Mouse (Mus musculus) T-helper 17 cell (primary cell): ENCODE data around the gene Tuba1b.
"Not testable (repeated sequence)": the region's sequence is repeated elsewhere in the genome, so short reads cannot be mapped to it uniquely, and the experiment has no call there.

Experiments used
- in situ Hi-C, 2 experiments: fragments of 300-600 bp; cut with MboI, MseI; formaldehyde crosslinking; loops; 1 replicate in 1 of 2; 2 replicates in 1 of 2; pipeline ENCODE4 v1.15.1; 2025; ENCODE audit warnings: high pct_unique_total_duplicates in 2 of 2

Tuba1b gene

DNA sequence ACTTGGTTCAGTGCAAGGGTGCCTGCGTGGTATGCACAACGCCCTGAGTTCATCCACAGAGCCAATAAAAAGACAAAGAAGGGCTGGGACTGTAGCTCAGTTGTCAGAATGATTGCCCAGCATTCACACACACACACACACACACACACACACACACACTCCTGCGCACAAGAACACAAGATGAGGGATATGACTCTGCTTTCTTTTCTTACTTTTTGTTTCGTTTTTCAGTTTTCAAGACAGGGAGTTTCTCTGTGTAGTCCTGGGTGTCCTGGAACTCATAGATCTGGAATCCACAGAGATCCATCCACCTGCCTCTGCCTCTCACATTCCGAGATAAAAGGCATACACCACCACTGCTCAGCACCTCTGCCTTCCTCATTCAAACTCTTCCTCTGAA lies 6.8 kb downstream of the Tuba1b start:
- in situ Hi-C loops: no loop called here

DNA sequence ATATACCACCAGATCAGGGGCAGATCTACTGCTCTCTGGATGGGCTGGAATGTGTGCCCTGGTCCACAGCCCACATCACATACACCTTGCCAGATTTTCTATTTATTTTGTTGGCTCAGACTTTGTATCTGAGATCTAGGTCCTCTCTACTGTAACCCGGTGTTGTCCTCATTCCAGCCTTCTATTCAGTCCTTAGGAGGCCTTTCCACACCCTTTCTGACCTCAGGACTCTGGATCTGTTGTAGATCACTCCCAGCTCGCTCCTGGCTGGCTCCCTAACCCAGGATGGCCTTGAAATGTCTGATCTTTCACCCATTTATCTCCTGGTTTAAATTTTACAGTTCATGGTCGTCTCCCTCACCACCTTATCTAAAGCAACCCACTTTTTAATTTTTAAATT lies 9.7 kb downstream of the Tuba1b start:
- in situ Hi-C loops: no loop called here

- in situ Hi-C loops: no loop called here
Measured at GRCm38 (mm10) chr15:98923031-98923537, 11.3 kb downstream of the Tuba1b start.

DNA sequence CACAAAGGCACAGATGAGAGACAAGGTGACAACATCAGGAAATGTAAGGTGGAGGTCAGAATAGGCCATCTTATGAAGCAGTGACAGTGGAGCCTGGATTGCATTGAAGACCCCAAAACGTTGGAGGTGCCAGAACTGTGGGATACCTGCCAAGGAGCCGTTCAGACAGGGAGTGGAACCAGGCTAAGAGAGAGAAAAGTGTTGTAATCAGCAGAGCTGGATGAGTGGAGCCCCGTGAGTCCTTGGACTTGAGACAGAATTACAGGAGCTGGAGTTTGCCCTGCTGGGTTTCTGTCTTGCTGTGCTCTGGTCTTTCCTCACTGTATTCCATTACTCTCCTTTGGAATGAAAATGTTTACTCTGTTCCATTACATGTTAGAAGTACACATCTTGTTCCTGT lies 11.8 kb downstream of the Tuba1b start:
- in situ Hi-C loops: no loop called here

DNA sequence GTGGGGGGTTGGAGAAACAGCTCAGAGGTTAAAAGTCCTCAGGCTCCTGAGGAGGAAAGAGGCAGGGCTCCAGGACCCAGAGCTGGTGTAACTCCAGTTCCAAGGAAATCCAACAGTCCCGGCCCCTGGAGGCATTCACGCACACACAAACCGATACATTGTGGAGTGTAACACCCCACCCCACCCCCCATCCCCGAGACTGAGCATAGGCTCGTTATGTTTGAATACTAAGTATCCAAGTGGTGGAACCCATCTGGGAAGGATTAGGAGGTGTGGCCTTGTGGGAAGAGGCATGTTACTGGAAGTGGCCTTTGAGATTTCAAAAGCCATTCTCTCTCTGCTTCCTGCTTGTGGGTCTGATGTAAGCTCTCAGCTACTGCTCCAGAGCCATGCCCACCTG lies 12.9 kb downstream of the Tuba1b start:
- in situ Hi-C loops: no loop called here

DNA sequence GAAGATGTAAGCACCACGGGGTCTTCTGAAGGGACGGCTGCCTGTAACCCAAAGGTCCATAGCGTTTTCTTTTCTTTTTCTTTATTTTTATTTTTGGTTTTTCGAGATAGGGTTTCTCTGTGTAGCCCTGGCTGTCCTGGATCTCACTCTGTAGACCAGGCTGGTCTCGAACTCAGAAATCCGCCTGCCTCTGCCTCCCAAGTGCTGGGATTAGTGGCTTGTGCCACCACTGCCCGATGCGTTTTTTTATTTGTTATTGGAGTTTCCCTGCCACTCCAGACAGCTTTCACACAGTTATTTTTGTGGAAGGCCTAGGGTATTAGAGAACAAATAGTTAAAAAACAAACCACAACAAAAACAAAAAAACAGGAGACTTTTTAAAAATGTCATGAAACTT lies 15.9 kb downstream of the Tuba1b start:
- in situ Hi-C loops: not testable (repeated sequence)

DNA sequence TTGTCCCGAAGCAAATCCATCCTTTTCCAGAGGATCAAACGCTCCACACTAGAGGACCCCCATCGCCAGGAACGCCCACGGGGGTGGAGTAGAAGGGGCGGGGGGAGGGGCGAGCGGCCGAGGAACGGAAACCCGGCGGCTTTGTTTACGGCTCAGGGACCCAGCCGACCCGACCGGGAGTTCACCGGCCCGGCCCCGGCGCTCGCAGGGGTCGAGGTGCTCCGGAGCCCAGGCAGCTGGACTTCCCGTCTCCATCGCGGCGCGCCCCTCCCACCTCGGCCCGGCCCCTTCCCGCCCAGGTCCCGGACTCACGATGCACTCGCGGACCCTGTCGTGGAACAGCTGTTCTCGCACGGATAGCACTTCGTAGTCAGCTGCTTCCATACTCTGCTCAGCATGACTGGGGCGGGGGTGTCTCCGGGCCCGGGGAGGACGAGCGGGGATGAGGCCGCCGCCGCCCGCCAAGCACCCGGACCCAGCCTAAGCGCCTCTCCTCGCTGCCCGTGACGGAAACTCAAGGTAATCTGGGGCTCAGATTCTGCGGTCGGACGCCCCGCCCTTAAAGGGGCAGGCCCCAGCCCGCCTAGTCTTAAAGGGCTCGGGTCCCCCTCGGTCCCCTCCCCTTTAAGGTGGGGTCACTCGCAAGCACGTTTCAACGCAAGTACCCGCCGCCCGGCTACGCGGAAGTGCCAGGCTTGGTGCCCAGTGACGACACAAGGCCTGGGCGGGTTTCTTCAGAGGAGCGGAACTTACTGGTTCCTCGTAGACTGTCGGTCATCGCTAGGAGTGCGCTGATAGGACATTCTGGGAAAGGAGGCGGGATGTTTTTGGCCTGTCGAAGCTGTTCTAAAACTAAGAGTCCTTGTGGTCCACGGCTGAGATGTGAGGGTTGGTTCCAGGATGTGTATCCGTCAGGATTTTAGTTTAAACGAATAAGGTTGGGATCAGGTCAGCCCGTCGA lies 16.5 kb downstream of the Tuba1b start, which contains the start of gene Lmbr1l:
Gene Lmbr1l, minus strand, starts transcription at position 694 of the 961 bp plus-strand sequence.
- in situ Hi-C loops: no loop called here

- in situ Hi-C loops: no loop called here
Measured at GRCm38 (mm10) chr15:98917091-98917490, 17.3 kb downstream of the Tuba1b start.

- in situ Hi-C loops: no loop called here
Measured at GRCm38 (mm10) chr15:98916016-98916415, 18.3 kb downstream of the Tuba1b start.

DNA sequence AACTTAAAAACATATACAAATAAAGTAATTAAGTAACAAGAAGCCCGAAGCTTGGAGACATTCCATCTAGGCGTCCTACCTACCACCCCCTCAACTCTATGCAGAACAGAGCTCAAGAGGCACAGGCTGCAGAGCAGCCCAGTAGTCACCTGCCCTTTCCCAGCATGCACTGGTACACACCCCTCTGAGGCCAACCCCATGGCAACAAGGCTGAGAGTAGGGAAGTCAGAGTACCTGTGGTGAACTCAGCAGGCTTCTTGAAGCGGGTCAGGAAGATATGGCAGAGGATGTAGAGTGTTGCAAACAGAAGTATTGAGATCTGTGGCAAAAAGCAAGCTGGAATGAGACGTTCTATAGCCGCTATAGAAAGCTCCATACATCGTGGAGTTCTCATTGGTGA lies 19.5 kb downstream of the Tuba1b start:
- in situ Hi-C loops: no loop called here

DNA sequence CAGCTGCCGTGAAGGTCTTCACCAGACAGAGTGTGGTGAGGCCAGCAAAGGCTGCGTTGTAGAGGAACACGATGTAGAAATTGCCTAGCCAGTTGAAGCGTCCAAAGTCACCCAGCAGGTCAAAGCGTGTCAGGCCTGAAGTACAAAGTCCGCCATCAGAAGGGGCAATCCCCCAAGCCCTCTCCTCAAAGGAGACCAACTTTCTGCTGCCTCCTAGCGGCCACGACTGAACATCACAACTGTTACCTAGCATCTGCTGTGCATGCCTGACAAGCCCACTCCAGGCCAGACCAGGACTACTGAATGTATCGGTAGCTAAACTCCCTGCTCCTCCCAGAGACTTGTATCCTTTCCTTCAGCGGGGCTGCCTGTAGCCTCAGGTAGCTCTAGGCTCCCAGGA lies 29.7 kb downstream of the Tuba1b start:
- in situ Hi-C loops: no loop called here

GRCm38 (mm10) chr15:98902600-98902999 lies 31.8 kb downstream of the Tuba1b start:
- in situ Hi-C loops: no loop called here

DNA sequence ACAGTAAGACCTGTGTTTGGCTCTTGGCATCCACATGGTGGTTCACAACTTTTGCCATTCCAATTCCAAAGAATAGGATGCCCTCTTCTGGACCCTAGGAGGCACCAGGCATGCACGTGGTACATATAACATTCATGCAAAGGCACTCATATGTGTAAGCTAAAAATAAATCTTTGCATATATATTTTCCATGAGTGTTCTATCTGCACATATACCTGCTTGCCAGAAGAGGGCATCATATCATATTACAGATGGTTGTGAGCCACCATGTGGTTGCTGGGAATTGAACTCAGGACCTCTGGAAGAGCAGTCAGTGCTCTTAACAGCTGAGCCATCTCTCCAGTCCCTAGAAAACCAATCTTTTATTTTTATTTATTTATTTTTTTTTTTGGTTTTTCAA lies 32.8 kb downstream of the Tuba1b start:
- in situ Hi-C loops: no loop called here

DNA sequence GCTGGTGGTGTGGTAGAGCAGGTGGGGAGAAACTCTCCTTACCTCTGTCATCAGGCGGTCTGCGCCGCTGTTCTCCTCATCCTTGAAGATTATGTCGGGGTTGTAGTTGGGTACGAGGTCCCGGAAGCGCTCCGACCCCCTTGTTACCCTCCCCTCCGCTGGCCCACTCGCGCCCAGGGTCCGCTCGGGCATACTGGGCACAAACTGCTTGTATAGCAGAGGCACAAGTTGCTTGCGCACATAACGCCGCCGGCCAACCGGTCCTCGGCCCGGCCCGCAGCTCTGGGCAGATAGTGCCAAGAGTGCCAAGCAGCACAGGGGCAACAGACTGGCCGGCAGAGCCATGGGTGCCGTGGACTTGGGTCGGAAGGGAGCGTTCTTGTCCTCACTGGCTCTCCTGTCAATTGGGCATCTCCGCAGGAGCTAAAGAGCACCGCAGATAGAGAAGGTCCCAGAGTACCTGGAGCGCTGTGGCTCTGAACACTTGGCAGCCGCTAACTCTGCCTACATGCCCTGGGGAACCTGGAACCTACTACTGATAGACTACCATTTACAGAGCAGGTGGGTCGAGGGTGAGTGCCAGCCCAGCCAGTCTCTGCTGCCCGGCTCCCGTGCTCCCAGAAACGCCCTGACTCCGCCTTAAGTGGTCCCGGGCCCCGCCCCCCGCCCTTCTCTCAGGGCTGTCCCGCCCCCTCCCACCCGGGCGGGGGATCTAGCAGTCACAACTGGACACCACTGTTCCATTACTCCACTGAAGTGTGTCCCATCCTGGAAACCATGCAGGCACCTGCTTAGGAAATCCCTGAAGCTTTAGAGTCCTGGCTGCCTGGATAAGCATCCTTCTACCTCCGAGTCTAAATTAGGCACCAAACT lies 36.2 kb downstream of the Tuba1b start, which contains the start of gene Dhh:
Gene Dhh, minus strand, starts transcription at position 613 of the 873 bp plus-strand sequence.
- in situ Hi-C loops: loop anchor here in 1 of 2 experiments (5.0 kb wide), 1 partner anchor 99 kb away; no protein-coding TSS in a partner anchor

GRCm38 (mm10) chr15:98897495-98897894 lies 36.9 kb downstream of the Tuba1b start:
- in situ Hi-C loops: loop anchor here in 1 of 2 experiments (5.0 kb wide), 1 partner anchor 100 kb away; no protein-coding TSS in a partner anchor

DNA sequence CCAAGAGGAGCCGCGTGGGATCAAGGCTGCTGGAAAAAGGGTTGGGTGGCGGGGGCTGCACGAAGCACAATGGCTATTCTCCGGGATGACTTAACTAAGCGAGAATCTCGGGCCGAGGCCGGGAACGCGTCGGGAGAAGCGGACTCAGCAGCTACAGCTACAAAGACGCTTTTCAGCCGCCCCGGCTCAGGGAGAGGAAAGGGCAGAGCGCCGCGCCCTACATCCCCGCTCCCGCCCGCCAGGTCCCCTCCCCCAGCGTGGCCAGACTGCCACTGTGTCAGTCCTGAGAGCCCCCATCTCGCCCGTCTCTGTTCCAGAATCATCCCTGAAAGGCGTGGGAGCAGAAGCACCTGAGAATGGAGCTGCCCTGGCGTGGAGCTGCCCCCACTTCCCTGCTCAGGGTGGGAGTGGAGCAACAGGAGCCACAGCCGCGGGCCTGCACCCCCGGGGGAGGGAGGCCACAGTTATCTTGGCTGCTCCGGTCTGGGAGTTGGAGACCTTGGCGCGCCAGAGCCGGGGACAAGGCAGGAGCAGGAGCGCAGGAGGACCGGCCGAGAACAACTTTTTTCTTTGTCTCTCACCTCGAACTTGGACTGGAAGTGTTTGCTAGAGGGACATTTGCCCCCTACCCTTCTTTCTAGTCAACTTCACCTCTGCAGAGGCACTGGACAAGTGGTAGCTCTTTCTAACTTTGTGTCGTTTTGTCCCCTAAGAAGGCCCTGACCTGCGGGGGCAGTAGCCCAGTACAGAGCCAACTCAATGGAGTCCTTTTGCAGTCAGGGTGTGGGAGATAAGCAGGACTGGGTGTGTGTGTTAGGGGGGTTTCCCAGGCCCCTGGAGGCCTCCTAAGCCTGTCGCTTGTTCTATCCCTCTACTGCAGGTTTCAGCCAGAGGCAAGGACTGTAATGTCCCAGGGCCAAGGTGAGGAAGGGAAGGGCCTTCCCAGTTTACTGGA lies 38.5 kb downstream of the Tuba1b start:
- in situ Hi-C loops: loop anchor here in 1 of 2 experiments (5.0 kb wide), 1 partner anchor 101 kb away; no protein-coding TSS in a partner anchor

- in situ Hi-C loops: loop anchor here in 1 of 2 experiments (5.0 kb wide), 1 partner anchor 102 kb away; no protein-coding TSS in a partner anchor
Measured at GRCm38 (mm10) chr15:98894746-98895634, 39.4 kb downstream of the Tuba1b start.

- in situ Hi-C loops: no loop called here
Measured at GRCm38 (mm10) chr15:98893940-98894745, 40.2 kb downstream of the Tuba1b start, which contains the start of gene Rhebl1. TSS of gene Rhebl1 (minus strand) at chr15:98894540.
